Mouse (Mus musculus): ENCODE data around the gene C2. TPM values are rescaled to one million over a fixed set of nuclear protein-coding genes. Genes with fewer than 3 reads are reported as not detected.
"Not testable (repeated sequence)": the region's sequence is repeated elsewhere in the genome, so short reads cannot be mapped to it uniquely, and the experiment has no call there.

The C2 gene
- polyA plus RNA-seq, 1 experiment from 2014 or later: 0.44 TPM

GRCm38 (mm10) chr17:34900826-34901225 lies 2.8 kb upstream of the C2 start:
- not testable (repeated sequence) for H3K27me3 ChIP-seq (ENCODE audit: control insufficient read depth, insufficient read depth, low read length); H3K4me3 ChIP-seq (ENCODE audit: low read depth, low read length); ATAC-seq (ENCODE audit: insufficient number of reproducible peaks, low FRiP score, low TSS enrichment, low read depth); H3K9me3 ChIP-seq (ENCODE audit: control insufficient read depth, low read length); H3K4me2 ChIP-seq (ENCODE audit: low read depth, severe bottlenecking); DNase-seq (ENCODE audit: low spot score); H3K9ac ChIP-seq (ENCODE audit: low read length); H3K27ac ChIP-seq (replicated peaks; ENCODE audit: low read depth, low read length)
- Histone ChIP-seq H3K36me3 (ENCODE audit: control insufficient read depth, insufficient read depth, low read length) (peaks cover 34% of the 10 kb centered on the region), H3K4me1 (ENCODE audit: control insufficient read depth, insufficient read depth, low read length) (peaks cover 12% of the 10 kb centered on the region; the same call in 1 of the 2 replicates)

- Histone ChIP-seq H3K9ac (ENCODE audit: low read length) (peak overlapping the region; percentile 97), H3K27me3 (ENCODE audit: control insufficient read depth, insufficient read depth, low read length) (no peaks in the 10 kb centered on the region), H3K36me3 (ENCODE audit: control insufficient read depth, insufficient read depth, low read length) (peaks cover 27% of the 10 kb centered on the region), H3K27ac (replicated peaks; ENCODE audit: low read depth, low read length) (peak overlapping the region; percentile 95), H3K4me2 (ENCODE audit: low read depth, severe bottlenecking) (peak overlapping the region; percentile 94), H3K4me3 (ENCODE audit: low read depth, low read length) (peak overlapping the region; percentile 69), H3K9me3 (ENCODE audit: control insufficient read depth, low read length) (no peaks in the 10 kb centered on the region), H3K4me1 (ENCODE audit: control insufficient read depth, insufficient read depth, low read length) (peaks cover 12% of the 10 kb centered on the region; the same call in 1 of the 2 replicates)
- no peak for DNase-seq (ENCODE audit: low spot score)
- WGBS: 6% methylated on average over 5 of the region's 5 CpGs
- no peak for ATAC-seq (ENCODE audit: insufficient number of reproducible peaks, low FRiP score, low TSS enrichment, low read depth)
Observed at GRCm38 (mm10) chr17:34899890-34900243, 1.8 kb upstream of the C2 start.

GRCm38 (mm10) chr17:34899053-34899889 lies 1.2 kb upstream of the C2 start:
- no peaks in the 10 kb centered on the region for H3K27me3 ChIP-seq (ENCODE audit: control insufficient read depth, insufficient read depth, low read length)
- peak overlapping the region; percentile 95 for H3K27ac ChIP-seq (replicated peaks; ENCODE audit: low read depth, low read length)
- under 1% methylated on average over 40 of the region's 45 CpGs for WGBS
- H3K9ac ChIP-seq (ENCODE audit: low read length): peak overlapping the region; percentile 97
- peak overlapping the region; percentile 69 for H3K4me3 ChIP-seq (ENCODE audit: low read depth, low read length)
- DNase-seq (ENCODE audit: low spot score) (peak; percentile 54), ATAC-seq (ENCODE audit: insufficient number of reproducible peaks, low FRiP score, low TSS enrichment, low read depth) (no peak)
- peak overlapping the region; percentile 94 for H3K4me2 ChIP-seq (ENCODE audit: low read depth, severe bottlenecking)
- peaks cover 23% of the 10 kb centered on the region for H3K36me3 ChIP-seq (ENCODE audit: control insufficient read depth, insufficient read depth, low read length)
- peaks cover 12% of the 10 kb centered on the region; the same call in 1 of the 2 replicates for H3K4me1 ChIP-seq (ENCODE audit: control insufficient read depth, insufficient read depth, low read length)
- H3K9me3 ChIP-seq (ENCODE audit: control insufficient read depth, low read length): no peaks in the 10 kb centered on the region

- Histone ChIP-seq H3K9me3 (ENCODE audit: control insufficient read depth, low read length) (no peaks in the 10 kb centered on the region), H3K4me3 (ENCODE audit: low read depth, low read length) (peak overlapping the region; percentile 69), H3K36me3 (ENCODE audit: control insufficient read depth, insufficient read depth, low read length) (peaks cover 23% of the 10 kb centered on the region), H3K27ac (replicated peaks; ENCODE audit: low read depth, low read length) (peak overlapping the region; percentile 95), H3K4me2 (ENCODE audit: low read depth, severe bottlenecking) (peak overlapping the region; percentile 94), H3K4me1 (ENCODE audit: control insufficient read depth, insufficient read depth, low read length) (peaks cover 16% of the 10 kb centered on the region; the same call in 1 of the 2 replicates), H3K27me3 (ENCODE audit: control insufficient read depth, insufficient read depth, low read length) (no peaks in the 10 kb centered on the region), H3K9ac (ENCODE audit: low read length) (peak overlapping the region; percentile 97)
- no peak for ATAC-seq (ENCODE audit: insufficient number of reproducible peaks, low FRiP score, low TSS enrichment, low read depth)
- DNase-seq (ENCODE audit: low spot score): peak; percentile 70
- whole genome bisulfite sequencing: 0% methylated on average over 10 of the region's 47 CpGs
Observed at GRCm38 (mm10) chr17:34898706-34899052, 614 bp upstream of the C2 start.

- peak overlapping the region; percentile 95; the same call in 1 of the 2 replicates for H3K27ac ChIP-seq (replicated peaks; ENCODE audit: low read depth, low read length)
- H3K9me3 ChIP-seq (ENCODE audit: control insufficient read depth, low read length): no peaks in the 10 kb centered on the region
- peaks cover 19% of the 10 kb centered on the region; the same call in 1 of the 2 replicates for H3K4me1 ChIP-seq (ENCODE audit: control insufficient read depth, insufficient read depth, low read length)
- 22% methylated on average over 10 of the region's 10 CpGs for WGBS
- H3K4me3 ChIP-seq (ENCODE audit: low read depth, low read length): peak overlapping the region; percentile 69
- no peaks in the 10 kb centered on the region for H3K27me3 ChIP-seq (ENCODE audit: control insufficient read depth, insufficient read depth, low read length)
- DNase-seq (ENCODE audit: low spot score) (no peak), ATAC-seq (ENCODE audit: insufficient number of reproducible peaks, low FRiP score, low TSS enrichment, low read depth) (no peak)
- H3K36me3 ChIP-seq (ENCODE audit: control insufficient read depth, insufficient read depth, low read length): peaks cover 15% of the 10 kb centered on the region
- peak overlapping the region; percentile 94 for H3K4me2 ChIP-seq (ENCODE audit: low read depth, severe bottlenecking)
- H3K9ac ChIP-seq (ENCODE audit: low read length): peak overlapping the region; percentile 97
Observed at GRCm38 (mm10) chr17:34897373-34898159, 499 bp downstream of the C2 start.

- Histone ChIP-seq H3K9me3 (ENCODE audit: control insufficient read depth, low read length) (no peaks in the 10 kb centered on the region), H3K9ac (ENCODE audit: low read length) (no peak overlapping the region), H3K4me3 (ENCODE audit: low read depth, low read length) (peak overlapping the region; percentile 83; the same call in 1 of the 2 replicates), H3K4me1 (ENCODE audit: control insufficient read depth, insufficient read depth, low read length) (peaks cover 19% of the 10 kb centered on the region; the same call in 1 of the 2 replicates), H3K36me3 (ENCODE audit: control insufficient read depth, insufficient read depth, low read length) (peaks cover 12% of the 10 kb centered on the region), H3K27ac (replicated peaks; ENCODE audit: low read depth, low read length) (no peak overlapping the region), H3K4me2 (ENCODE audit: low read depth, severe bottlenecking) (no peak overlapping the region), H3K27me3 (ENCODE audit: control insufficient read depth, insufficient read depth, low read length) (no peaks in the 10 kb centered on the region)
- ATAC-seq (ENCODE audit: insufficient number of reproducible peaks, low FRiP score, low TSS enrichment, low read depth): no peak
- DNase-seq (ENCODE audit: low spot score): no peak
- WGBS: 91% methylated on average over 17 of the region's 17 CpGs
Observed at GRCm38 (mm10) chr17:34896366-34896765, 1.7 kb downstream of the C2 start.

- no peaks in the 10 kb centered on the region for H3K9me3 ChIP-seq (ENCODE audit: control insufficient read depth, low read length)
- peak overlapping the region; percentile 89 for H3K4me2 ChIP-seq (ENCODE audit: low read depth, severe bottlenecking)
- ATAC-seq (ENCODE audit: insufficient number of reproducible peaks, low FRiP score, low TSS enrichment, low read depth) (no peak), DNase-seq (ENCODE audit: low spot score) (no peak)
- H3K4me1 ChIP-seq (ENCODE audit: control insufficient read depth, insufficient read depth, low read length): peaks cover 19% of the 10 kb centered on the region; the same call in 1 of the 2 replicates
- H3K4me3 ChIP-seq (ENCODE audit: low read depth, low read length): peak overlapping the region; percentile 83
- 97% methylated on average over 15 of the region's 15 CpGs for WGBS
- peaks cover 8% of the 10 kb centered on the region for H3K36me3 ChIP-seq (ENCODE audit: control insufficient read depth, insufficient read depth, low read length)
- peak overlapping the region; percentile 93 for H3K9ac ChIP-seq (ENCODE audit: low read length)
- no peaks in the 10 kb centered on the region for H3K27me3 ChIP-seq (ENCODE audit: control insufficient read depth, insufficient read depth, low read length)
- H3K27ac ChIP-seq (replicated peaks; ENCODE audit: low read depth, low read length): no peak overlapping the region
Observed at GRCm38 (mm10) chr17:34895724-34896123, 2.3 kb downstream of the C2 start.

GRCm38 (mm10) chr17:34894801-34895530 lies 3.1 kb downstream of the C2 start:
- peak overlapping the region; percentile 90 for H3K27ac ChIP-seq (replicated peaks; ENCODE audit: low read depth, low read length)
- H3K4me2 ChIP-seq (ENCODE audit: low read depth, severe bottlenecking): peak overlapping the region; percentile 89
- H3K4me1 ChIP-seq (ENCODE audit: control insufficient read depth, insufficient read depth, low read length): peaks cover 15% of the 10 kb centered on the region; the same call in 1 of the 2 replicates
- ATAC-seq (ENCODE audit: insufficient number of reproducible peaks, low FRiP score, low TSS enrichment, low read depth) (0 out of 2 replicates have a peak, but pooled peaks have one; percentile 8), DNase-seq (ENCODE audit: low spot score) (peak; percentile 64)
- H3K36me3 ChIP-seq (ENCODE audit: control insufficient read depth, insufficient read depth, low read length): peaks cover 8% of the 10 kb centered on the region
- peak overlapping the region; percentile 93 for H3K9ac ChIP-seq (ENCODE audit: low read length)
- H3K9me3 ChIP-seq (ENCODE audit: control insufficient read depth, low read length): no peaks in the 10 kb centered on the region
- no peaks in the 10 kb centered on the region for H3K27me3 ChIP-seq (ENCODE audit: control insufficient read depth, insufficient read depth, low read length)
- peak overlapping the region; percentile 83 for H3K4me3 ChIP-seq (ENCODE audit: low read depth, low read length)
- 12% methylated on average over 38 of the region's 51 CpGs for WGBS
